Mouse (Mus musculus) brain, embryonic 14.5 days (tissue): ENCODE measurements around the gene Crip3.

ENCODE experiments used
- CTCF ChIP-seq: fragments of 200-500 bp; IDR thresholded peaks from 2 replicates; pipeline ENCODE4 v1.5.1; 2012; ENCODE audit warnings: inconsistent platforms, mild to moderate bottlenecking, moderate library complexity, borderline replicate concordance; ENCODE audit not compliant: insufficient read depth, insufficient read length; ENCODE audit errors: extremely low read depth
- POLR2A ChIP-seq: fragments of 200-500 bp; IDR thresholded peaks from 2 replicates; pipeline ENCODE4 v1.6.1; 2012; ENCODE audit warnings: mild to moderate bottlenecking, inconsistent platforms, borderline replicate concordance; ENCODE audit not compliant: poor library complexity, insufficient read depth, insufficient read length, severe bottlenecking; ENCODE audit errors: extremely low read depth

DNA sequence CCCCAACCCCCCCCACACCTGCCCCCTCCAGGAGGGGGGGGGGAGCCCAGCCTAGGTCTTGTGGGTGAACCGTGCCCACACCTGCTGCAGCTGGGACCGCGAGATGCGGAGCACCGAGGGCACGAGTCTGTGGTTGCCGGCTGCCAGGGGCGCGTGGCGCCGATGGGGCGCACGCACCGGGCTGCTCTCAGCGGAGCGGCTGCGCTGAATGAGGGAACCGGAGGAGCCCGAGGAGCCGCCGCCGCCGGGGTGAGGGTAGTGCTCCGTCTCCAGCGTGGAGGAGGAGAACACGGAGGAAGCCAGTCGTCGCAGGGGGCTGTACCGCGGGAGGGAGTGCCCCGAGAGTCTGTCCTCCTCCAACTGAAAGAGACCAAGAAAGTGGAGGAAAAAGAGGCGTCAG lies 31.9 kb downstream of the Crip3 start:
- TF ChIP-seq CTCF (no peak), POLR2A (no peak)
